Mouse (Mus musculus): Measurements from ENCODE around the gene Asic1. TPM values are rescaled to one million over a fixed set of nuclear protein-coding genes. Genes with fewer than 3 reads are reported as not detected.

The Asic1 gene
- polyA plus RNA-seq, 1 experiment from 2014 or later = 66.0 TPM

DNA sequence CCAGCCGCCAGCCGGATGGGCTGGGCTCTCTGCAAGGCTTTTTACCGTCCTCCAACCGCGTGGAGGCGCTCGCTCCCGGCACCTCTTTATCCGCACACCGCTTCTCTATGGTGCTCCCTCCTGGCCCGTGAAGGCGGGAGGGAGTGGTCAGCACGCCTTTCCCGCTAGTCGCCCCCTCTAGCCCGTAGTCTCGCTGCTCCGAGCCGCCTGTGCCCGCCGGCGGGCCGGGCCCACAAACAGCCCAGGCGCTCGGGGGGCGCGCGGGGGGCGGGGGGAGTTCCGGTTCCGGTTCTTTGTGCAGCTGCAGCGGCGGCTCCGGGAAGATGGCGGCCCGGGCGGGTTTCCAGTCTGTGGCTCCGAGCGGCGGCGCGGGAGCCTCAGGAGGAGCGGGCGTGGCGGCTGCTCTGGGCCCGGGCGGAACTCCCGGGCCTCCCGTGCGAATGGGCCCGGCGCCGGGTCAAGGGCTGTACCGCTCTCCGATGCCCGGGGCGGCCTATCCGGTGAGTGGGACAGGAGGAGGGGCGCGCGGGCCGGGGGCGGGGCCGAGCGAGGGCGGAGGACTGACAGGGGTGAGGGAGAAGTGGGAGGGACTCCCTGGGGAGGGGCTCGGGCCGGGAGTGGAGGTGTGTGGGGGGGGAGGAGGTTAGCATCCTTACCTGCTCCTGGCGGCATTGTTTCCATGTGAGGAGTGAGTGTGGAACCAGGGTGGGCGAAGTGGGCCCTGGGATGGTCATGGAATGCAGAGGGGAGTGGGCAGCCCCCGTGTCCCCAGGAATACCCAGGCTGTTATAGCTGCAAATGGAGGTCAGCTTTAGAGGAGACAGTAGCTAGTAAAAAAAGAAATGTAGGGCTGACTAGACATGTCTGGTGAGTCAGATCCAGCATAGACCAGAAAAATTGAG, 32.1 kb downstream of the Asic1 start, which contains the start of gene Smarcd1:
Smarcd1 (plus strand) TSS at position 131 of the 902 bp plus-strand sequence.
- Histone ChIP-seq H3K9me3 (ENCODE audit: control insufficient read depth, low read length) (no peaks in the 10 kb centered on the region), H3K27me3 (ENCODE audit: control insufficient read depth, insufficient read depth, low read length) (no peaks in the 10 kb centered on the region), H3K4me1 (ENCODE audit: control insufficient read depth, insufficient read depth, low read length) (peaks cover 24% of the 10 kb centered on the region), H3K9ac (replicated peaks; ENCODE audit: low read depth, low read length) (peak within 1 kb of the TSS; percentile 98), H3K4me2 (ENCODE audit: low read depth, low read length) (peak within 1 kb of the TSS; percentile 99), H3K27ac (ENCODE audit: low read depth, low read length) (peak within 1 kb of the TSS; percentile 99), H3K36me3 (ENCODE audit: control insufficient read depth, insufficient read depth, low read length) (peaks cover 40% of the 10 kb centered on the region), H3K4me3 (ENCODE audit: low read depth, low read length) (peak within 1 kb of the TSS; percentile 78)
- ATAC-seq (ENCODE audit: low read depth) = peak; percentile 94
- under 1% methylated on average over 65 of the region's 71 CpGs for WGBS

GRCm38 (mm10) chr15:99703104-99703503, 32.9 kb downstream of the Asic1 start:
- ATAC-seq (ENCODE audit: low read depth) = no peak
- peak overlapping the region; percentile 78 for H3K4me3 ChIP-seq (ENCODE audit: low read depth, low read length)
- H3K9ac ChIP-seq (replicated peaks; ENCODE audit: low read depth, low read length) = peak overlapping the region; percentile 98
- no peaks in the 10 kb centered on the region for H3K9me3 ChIP-seq (ENCODE audit: control insufficient read depth, low read length)
- H3K36me3 ChIP-seq (ENCODE audit: control insufficient read depth, insufficient read depth, low read length) = peaks cover 39% of the 10 kb centered on the region
- H3K4me2 ChIP-seq (ENCODE audit: low read depth, low read length) = peak overlapping the region; percentile 99
- 44% methylated on average over 9 of the region's 9 CpGs for WGBS
- peaks cover 24% of the 10 kb centered on the region for H3K4me1 ChIP-seq (ENCODE audit: control insufficient read depth, insufficient read depth, low read length)
- peak overlapping the region; percentile 99 for H3K27ac ChIP-seq (ENCODE audit: low read depth, low read length)
- no peaks in the 10 kb centered on the region for H3K27me3 ChIP-seq (ENCODE audit: control insufficient read depth, insufficient read depth, low read length)

DNA sequence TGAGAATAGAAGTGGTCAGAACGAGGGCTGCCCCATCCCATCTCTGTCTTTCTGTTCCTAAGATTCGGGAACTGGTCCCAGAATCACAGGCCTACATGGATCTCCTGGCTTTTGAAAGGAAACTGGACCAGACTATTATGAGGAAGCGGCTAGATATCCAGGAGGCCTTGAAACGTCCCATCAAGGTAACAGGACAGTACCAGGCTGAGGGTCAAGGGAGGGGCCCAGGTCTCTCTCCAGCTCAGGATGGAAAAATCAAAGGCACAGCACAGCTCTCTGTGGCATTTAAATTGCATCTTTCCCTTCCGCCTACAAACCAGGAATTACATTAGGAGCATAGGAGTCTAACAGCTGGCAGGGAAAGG, 33.5 kb downstream of the Asic1 start:
- peaks cover 24% of the 10 kb centered on the region for H3K4me1 ChIP-seq (ENCODE audit: control insufficient read depth, insufficient read depth, low read length)
- H3K9ac ChIP-seq (replicated peaks; ENCODE audit: low read depth, low read length) = peak overlapping the region; percentile 98; the same call in 1 of the 2 replicates
- ATAC-seq (ENCODE audit: low read depth) = no peak
- H3K27me3 ChIP-seq (ENCODE audit: control insufficient read depth, insufficient read depth, low read length) = no peaks in the 10 kb centered on the region
- peaks cover 39% of the 10 kb centered on the region for H3K36me3 ChIP-seq (ENCODE audit: control insufficient read depth, insufficient read depth, low read length)
- peak overlapping the region; percentile 78 for H3K4me3 ChIP-seq (ENCODE audit: low read depth, low read length)
- H3K4me2 ChIP-seq (ENCODE audit: low read depth, low read length) = peak overlapping the region; percentile 99
- peak overlapping the region; percentile 99 for H3K27ac ChIP-seq (ENCODE audit: low read depth, low read length)
- no peaks in the 10 kb centered on the region for H3K9me3 ChIP-seq (ENCODE audit: control insufficient read depth, low read length)
- WGBS = 58% methylated on average over 5 of the region's 5 CpGs

GRCm38 (mm10) chr15:99704041-99704681, 34.0 kb downstream of the Asic1 start:
- ATAC-seq (ENCODE audit: low read depth) = no peak
- peak overlapping the region; percentile 98 for H3K9ac ChIP-seq (replicated peaks; ENCODE audit: low read depth, low read length)
- H3K27ac ChIP-seq (ENCODE audit: low read depth, low read length) = peak overlapping the region; percentile 99
- peaks cover 24% of the 10 kb centered on the region for H3K4me1 ChIP-seq (ENCODE audit: control insufficient read depth, insufficient read depth, low read length)
- H3K27me3 ChIP-seq (ENCODE audit: control insufficient read depth, insufficient read depth, low read length) = no peaks in the 10 kb centered on the region
- 16% methylated on average over 23 of the region's 23 CpGs for WGBS
- H3K4me3 ChIP-seq (ENCODE audit: low read depth, low read length) = peak overlapping the region; percentile 78
- H3K36me3 ChIP-seq (ENCODE audit: control insufficient read depth, insufficient read depth, low read length) = peaks cover 39% of the 10 kb centered on the region
- H3K9me3 ChIP-seq (ENCODE audit: control insufficient read depth, low read length) = no peaks in the 10 kb centered on the region
- peak overlapping the region; percentile 99 for H3K4me2 ChIP-seq (ENCODE audit: low read depth, low read length)

- Histone ChIP-seq H3K27me3 (ENCODE audit: control insufficient read depth, insufficient read depth, low read length) (no peaks in the 10 kb centered on the region), H3K36me3 (ENCODE audit: control insufficient read depth, insufficient read depth, low read length) (peaks cover 44% of the 10 kb centered on the region), H3K4me2 (ENCODE audit: low read depth, low read length) (peak overlapping the region; percentile 99), H3K9ac (replicated peaks; ENCODE audit: low read depth, low read length) (peak overlapping the region; percentile 98), H3K4me1 (ENCODE audit: control insufficient read depth, insufficient read depth, low read length) (peaks cover 24% of the 10 kb centered on the region), H3K4me3 (ENCODE audit: low read depth, low read length) (peak overlapping the region; percentile 78), H3K9me3 (ENCODE audit: control insufficient read depth, low read length) (no peaks in the 10 kb centered on the region), H3K27ac (ENCODE audit: low read depth, low read length) (peak overlapping the region; percentile 99)
- ATAC-seq (ENCODE audit: low read depth) = no peak
- 14% methylated on average over 7 of the region's 7 CpGs for WGBS
Measured at GRCm38 (mm10) chr15:99704881-99705280, 34.7 kb downstream of the Asic1 start.

GRCm38 (mm10) chr15:99705440-99706048, 35.4 kb downstream of the Asic1 start, which contains the start of gene Gm17349:
Gene Gm17349 (minus strand): TSS chr15:99705490.
- no peak for ATAC-seq (ENCODE audit: low read depth)
- Histone ChIP-seq H3K27ac (ENCODE audit: low read depth, low read length) (peak within 1 kb of the TSS; percentile 99), H3K9ac (replicated peaks; ENCODE audit: low read depth, low read length) (peak within 1 kb of the TSS; percentile 98), H3K4me1 (ENCODE audit: control insufficient read depth, insufficient read depth, low read length) (peaks cover 24% of the 10 kb centered on the region), H3K4me2 (ENCODE audit: low read depth, low read length) (peak within 1 kb of the TSS; percentile 99), H3K4me3 (ENCODE audit: low read depth, low read length) (peak within 1 kb of the TSS; percentile 78), H3K36me3 (ENCODE audit: control insufficient read depth, insufficient read depth, low read length) (peaks cover 50% of the 10 kb centered on the region), H3K27me3 (ENCODE audit: control insufficient read depth, insufficient read depth, low read length) (no peaks in the 10 kb centered on the region), H3K9me3 (ENCODE audit: control insufficient read depth, low read length) (no peaks in the 10 kb centered on the region)
- 64% methylated on average over 10 of the region's 11 CpGs for WGBS

DNA sequence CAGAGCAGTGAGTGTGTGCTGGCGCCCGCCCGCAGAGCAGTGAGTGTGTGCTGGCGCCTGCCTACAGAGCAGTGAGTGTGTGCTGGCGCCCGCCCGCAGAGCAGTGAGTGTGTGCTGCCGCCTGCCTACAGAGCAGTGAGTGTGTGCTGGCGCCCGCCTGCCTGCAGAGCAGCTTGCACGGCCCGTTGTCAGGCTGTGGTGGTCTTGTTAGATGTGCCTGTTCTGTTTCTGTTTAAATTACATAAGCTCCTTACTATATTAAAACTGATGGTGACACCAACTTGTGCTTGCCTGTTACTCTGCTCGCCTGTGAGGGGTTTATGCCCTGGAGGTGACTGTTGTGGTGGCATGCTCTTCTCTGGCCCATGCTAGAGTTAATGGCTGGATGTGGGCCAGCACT, 38.0 kb downstream of the Asic1 start:
- whole genome bisulfite sequencing = 96% methylated on average over 13 of the region's 13 CpGs
- H3K27me3 ChIP-seq (ENCODE audit: control insufficient read depth, insufficient read depth, low read length) = no peaks in the 10 kb centered on the region
- peaks cover 19% of the 10 kb centered on the region for H3K4me1 ChIP-seq (ENCODE audit: control insufficient read depth, insufficient read depth, low read length)
- peaks cover 76% of the 10 kb centered on the region for H3K36me3 ChIP-seq (ENCODE audit: control insufficient read depth, insufficient read depth, low read length)
- H3K27ac ChIP-seq (ENCODE audit: low read depth, low read length) = no peak overlapping the region
- H3K9ac ChIP-seq (replicated peaks; ENCODE audit: low read depth, low read length) = no peak overlapping the region
- H3K4me2 ChIP-seq (ENCODE audit: low read depth, low read length) = no peak overlapping the region
- ATAC-seq (ENCODE audit: low read depth) = no peak
- H3K9me3 ChIP-seq (ENCODE audit: control insufficient read depth, low read length) = no peaks in the 10 kb centered on the region
- H3K4me3 ChIP-seq (ENCODE audit: low read depth, low read length) = no peak overlapping the region

DNA sequence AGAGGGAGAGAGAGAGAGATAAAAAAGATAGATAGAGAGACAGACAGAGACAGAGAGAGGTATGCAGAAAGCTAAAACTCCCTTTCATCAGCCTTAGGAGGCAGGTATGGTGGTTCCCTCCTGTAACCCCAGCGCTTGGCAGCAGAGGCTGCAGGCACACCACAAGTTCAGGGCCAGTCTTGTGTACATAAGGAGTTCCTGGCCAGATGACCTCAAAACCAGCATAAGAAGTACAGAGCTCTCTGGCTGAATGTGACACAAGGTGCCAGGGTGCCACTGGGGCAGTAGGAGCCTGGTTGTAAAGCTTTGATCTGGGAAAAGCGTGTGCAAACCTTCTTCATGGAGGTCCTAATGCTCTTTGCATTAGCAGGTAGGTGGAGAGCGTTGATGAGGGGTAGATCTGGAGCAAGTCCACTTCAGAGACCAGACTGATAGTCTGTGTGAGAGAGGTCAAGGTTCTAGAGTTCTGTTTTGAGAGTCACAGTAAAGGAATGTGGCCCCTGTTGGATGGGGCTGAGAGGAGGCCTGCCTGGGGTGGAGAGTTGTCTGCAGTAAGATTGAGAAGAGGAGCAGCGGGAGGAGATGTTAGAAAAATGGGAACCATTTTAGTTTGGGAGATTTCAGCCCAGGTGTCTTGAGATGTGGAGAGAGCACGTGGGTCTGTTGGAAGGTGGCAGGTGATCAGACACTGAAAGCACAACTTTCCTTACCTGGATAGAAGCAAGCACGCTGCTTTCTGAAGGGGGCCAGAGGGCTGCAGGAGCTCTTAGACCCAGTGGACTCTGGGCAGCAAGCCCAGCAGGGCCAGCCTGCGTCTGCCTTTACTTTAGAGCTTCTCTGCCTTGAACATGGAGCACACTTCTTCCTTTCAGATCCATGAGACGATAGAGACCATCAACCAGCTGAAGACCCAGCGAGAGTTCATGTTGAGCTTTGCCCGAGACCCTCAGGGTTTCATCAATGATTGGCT, 40.3 kb downstream of the Asic1 start:
- WGBS = 95% methylated on average over 10 of the region's 10 CpGs

More for the DNA sequence above, 40.3 kb downstream of the Asic1 start:
- no peak for ATAC-seq (ENCODE audit: low read depth)
- no peaks in the 10 kb centered on the region for H3K27me3 ChIP-seq (ENCODE audit: control insufficient read depth, insufficient read depth, low read length)
- H3K27ac ChIP-seq (ENCODE audit: low read depth, low read length) = no peak overlapping the region
- peaks cover 80% of the 10 kb centered on the region for H3K36me3 ChIP-seq (ENCODE audit: control insufficient read depth, insufficient read depth, low read length)
- H3K9ac ChIP-seq (replicated peaks; ENCODE audit: low read depth, low read length) = no peak overlapping the region
- no peaks in the 10 kb centered on the region; the same call in 1 of the 2 replicates for H3K4me1 ChIP-seq (ENCODE audit: control insufficient read depth, insufficient read depth, low read length)
- H3K4me3 ChIP-seq (ENCODE audit: low read depth, low read length) = no peak overlapping the region
- no peak overlapping the region for H3K4me2 ChIP-seq (ENCODE audit: low read depth, low read length)
- no peaks in the 10 kb centered on the region for H3K9me3 ChIP-seq (ENCODE audit: control insufficient read depth, low read length)
